In genomic region chr7:127809846-127810245, GRCm38 (mm10) we compare ENCODE assay signal across 28 mouse cellular contexts. TPM values are rescaled to one million over a fixed set of nuclear protein-coding genes. Genes with fewer than 3 reads are reported as not detected.
"Had no signal": no experiment of that assay in that cellular context is flagged by ENCODE, and none has a peak within 500 bp of the region (broad histone marks: within the 10 kb centered on the region; RNA-seq: fewer than 3 reads in every experiment).

No protein-coding gene starts in this region.

- H3K9ac ChIP-seq: heart, embryonic 13.5 days; heart, embryonic 15.5 days; hindbrain, embryonic 14.5 days; intestine, embryonic 15.5 days; limb, embryonic 12.5 days; liver, embryonic 13.5 days had no signal

- H3K4me1 ChIP-seq: limb, embryonic 10.5 days; limb, embryonic 12.5 days had no signal

- ATAC-seq: hindbrain, embryonic 16.5 days; inflammation-experienced regulatory T-cells, adult 6 months; intestine, embryonic 15.5 days; intestine, postnatal 0 days had no signal

- H3K4me3 ChIP-seq: heart, adult 2 months; heart, embryonic 13.5 days; heart, embryonic 15.5 days; intestine, embryonic 15.5 days; layer of hippocampus, adult 2 months; left cerebral cortex, adult 2 months; limb, embryonic 10.5 days; limb, embryonic 12.5 days; liver, embryonic 13.5 days had no signal

- H3K9me3 ChIP-seq: heart, embryonic 13.5 days; heart, embryonic 15.5 days; intestine, embryonic 15.5 days; limb, embryonic 10.5 days; limb, embryonic 12.5 days; liver, embryonic 13.5 days had no signal

- H3K27ac ChIP-seq: heart, adult 2 months; heart, embryonic 13.5 days; heart, embryonic 15.5 days; hindbrain, embryonic 14.5 days; intestine, embryonic 15.5 days; layer of hippocampus, adult 2 months; left cerebral cortex, adult 2 months; limb, embryonic 10.5 days; limb, embryonic 12.5 days had no signal

- H3K4me2 ChIP-seq: heart, embryonic 11.5 days; heart, embryonic 13.5 days; heart, embryonic 15.5 days; hindbrain, embryonic 14.5 days; intestine, embryonic 15.5 days; limb, embryonic 12.5 days; liver, embryonic 13.5 days had no signal

- H3K36me3 ChIP-seq: heart, embryonic 15.5 days; intestine, embryonic 15.5 days; liver, embryonic 13.5 days had no signal

- DNase-seq: gastrocnemius, postnatal 14 days; heart, adult 11 months; heart, adult 2 months; heart, postnatal 14 days; heart, postnatal 36 days; kidney, adult 18-20 months; kidney, adult 8-10 months; kidney, postnatal 10 days; kidney, postnatal 25 days; kidney, postnatal 4 days; liver, embryonic 13.5 days had no signal

- H3K27me3 ChIP-seq: heart, embryonic 13.5 days; heart, embryonic 15.5 days; intestine, embryonic 15.5 days; limb, embryonic 12.5 days; liver, embryonic 13.5 days had no signal

RNA-seq across cellular contexts. Expression of gene Gm49388, which starts 24.4 kb away (rescaled TPM):
- polyA plus RNA-seq: gonadal fat pad, adult 2 months; heart, adult 2 months; heart, embryonic 11.5 days; heart, embryonic 13.5 days; heart, embryonic 15.5 days; heart, postnatal 0 days; hindbrain, embryonic 11.5 days; hindbrain, embryonic 14.5 days; hindbrain, embryonic 16.5 days; inflammation-experienced regulatory T-cells, adult 6 months; intestine, embryonic 15.5 days; intestine, postnatal 0 days; kidney, embryonic 14.5 days; kidney, embryonic 16.5 days; limb, embryonic 10.5 days; limb, embryonic 12.5 days; liver, embryonic 13.5 days had no signal
